Mouse (Mus musculus): ENCODE data around the gene Epha8. TPM values are rescaled to one million over a fixed set of nuclear protein-coding genes. Genes with fewer than 3 reads are reported as not detected.
A peak's percentile ranks its signal among the peaks of the same experiment; 100 is the strongest.

Epha8 gene
- polyA plus RNA-seq, 1 experiment from 2014 or later = 0.84 TPM

DNA sequence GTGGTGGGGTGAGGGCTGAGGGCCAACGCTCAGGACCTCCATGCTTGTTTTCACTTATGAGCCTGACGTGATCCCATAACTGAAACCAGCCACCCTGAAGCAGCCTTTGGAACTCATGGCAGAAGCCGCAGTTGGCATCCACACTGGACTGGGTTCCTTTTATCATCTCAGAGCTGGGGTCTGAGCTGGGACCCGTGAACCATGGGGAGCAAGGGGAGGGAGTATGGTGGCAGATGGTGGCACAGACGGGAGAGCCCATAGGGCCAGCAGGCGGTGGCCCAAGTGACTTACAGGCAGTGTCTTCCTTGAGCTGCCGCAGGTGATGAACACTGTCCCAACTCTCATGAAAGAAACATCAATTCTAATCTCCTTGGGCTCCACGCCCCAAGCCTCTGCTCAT, 37.8 kb downstream of the Epha8 start:
- Histone ChIP-seq H3K27ac (no peak overlapping the region), H3K9ac (no peak overlapping the region), H3K4me3 (replicated peaks) (no peak overlapping the region), H3K9me3 (no peaks in the 10 kb centered on the region), H3K27me3 (replicated peaks) (peaks cover 6% of the 10 kb centered on the region; the same call in 1 of the 2 replicates), H3K4me1 (replicated peaks) (no peaks in the 10 kb centered on the region), H3K4me2 (replicated peaks) (no peak overlapping the region), H3K36me3 (no peaks in the 10 kb centered on the region)
- 88% methylated on average over 8 of the region's 8 CpGs for WGBS
- ATAC-seq = no peak

- no peak for ATAC-seq
- peaks cover 15% of the 10 kb centered on the region for H3K27me3 ChIP-seq (replicated peaks)
- H3K4me2 ChIP-seq (replicated peaks) = no peak overlapping the region
- no peak overlapping the region for H3K4me3 ChIP-seq (replicated peaks)
- H3K27ac ChIP-seq = no peak overlapping the region
- H3K4me1 ChIP-seq (replicated peaks) = no peaks in the 10 kb centered on the region
- WGBS = 39% methylated on average over 7 of the region's 7 CpGs
- no peaks in the 10 kb centered on the region for H3K36me3 ChIP-seq
- no peak overlapping the region for H3K9ac ChIP-seq
- no peaks in the 10 kb centered on the region for H3K9me3 ChIP-seq
Observed at GRCm38 (mm10) chr4:136917165-136917524, 39.5 kb downstream of the Epha8 start.

DNA sequence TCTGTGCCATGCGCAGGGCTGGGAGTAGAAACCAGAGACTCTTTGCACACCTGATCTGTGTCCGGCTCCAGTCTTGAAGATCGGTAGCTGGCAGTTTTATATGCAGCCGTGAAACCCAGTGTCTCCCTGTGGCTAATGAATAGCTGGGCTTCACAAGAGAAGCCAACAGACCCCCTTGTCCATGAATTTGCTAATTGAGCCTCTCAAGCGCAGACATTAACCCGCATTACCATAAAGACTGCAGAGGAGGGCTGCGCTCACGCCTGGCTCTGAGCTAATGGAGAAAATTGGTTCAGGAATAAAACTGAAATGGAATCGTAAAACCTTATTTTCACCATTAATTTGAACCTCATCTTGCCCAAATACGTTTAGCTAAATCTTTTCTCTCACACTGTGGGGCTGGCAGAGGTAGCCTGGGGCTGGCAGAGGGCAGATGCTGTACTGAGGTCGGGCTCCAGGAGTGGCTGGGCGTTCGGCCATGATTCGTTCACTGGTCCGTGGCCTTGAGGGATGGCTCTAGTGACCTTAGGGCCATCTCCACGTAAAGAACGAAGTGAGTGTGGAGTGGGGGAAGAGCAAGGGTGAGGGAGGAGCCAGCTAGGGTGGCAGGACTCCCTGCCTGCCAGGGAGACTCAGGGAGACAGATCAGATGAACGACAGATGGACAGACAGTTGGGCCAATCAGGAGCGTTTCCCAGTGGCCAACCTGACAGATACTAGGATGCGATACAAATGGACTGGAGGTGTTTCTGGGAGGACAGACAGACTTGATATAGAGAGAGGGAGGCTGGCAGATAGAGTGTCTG, 40.1 kb downstream of the Epha8 start:
- Histone ChIP-seq H3K4me3 (replicated peaks) (no peak overlapping the region), H3K27ac (no peak overlapping the region), H3K27me3 (replicated peaks) (peaks cover 19% of the 10 kb centered on the region), H3K4me2 (replicated peaks) (no peak overlapping the region), H3K36me3 (no peaks in the 10 kb centered on the region), H3K9ac (no peak overlapping the region), H3K4me1 (replicated peaks) (no peaks in the 10 kb centered on the region), H3K9me3 (no peaks in the 10 kb centered on the region)
- 71% methylated on average over 20 of the region's 20 CpGs for WGBS
- ATAC-seq = no peak

DNA sequence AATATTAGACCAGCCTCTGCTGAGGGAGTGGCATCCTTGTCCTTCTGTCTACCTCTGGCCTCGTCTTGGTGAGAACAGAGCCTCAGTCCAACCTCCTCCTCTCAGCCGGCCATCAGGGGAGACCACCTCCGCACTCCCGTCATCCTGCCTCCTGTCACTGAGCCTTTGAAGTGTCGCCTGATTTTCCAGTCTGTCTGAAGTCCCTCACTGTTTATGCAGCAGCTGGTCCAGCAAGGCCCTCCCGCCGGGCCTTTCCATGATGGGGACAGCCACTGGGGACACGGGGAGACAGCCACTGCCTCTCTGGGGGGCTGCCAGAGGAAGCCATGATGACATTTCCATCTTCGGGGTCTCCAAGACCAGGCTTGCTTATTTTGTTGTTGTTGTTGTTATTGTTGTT, 43.8 kb downstream of the Epha8 start:
- Histone ChIP-seq H3K36me3 (no peaks in the 10 kb centered on the region), H3K27me3 (replicated peaks) (peaks cover 32% of the 10 kb centered on the region), H3K4me2 (replicated peaks) (no peak overlapping the region), H3K9ac (no peak overlapping the region), H3K4me1 (replicated peaks) (no peaks in the 10 kb centered on the region), H3K4me3 (replicated peaks) (no peak overlapping the region), H3K9me3 (no peaks in the 10 kb centered on the region), H3K27ac (no peak overlapping the region)
- ATAC-seq = no peak
- WGBS = 21% methylated on average over 9 of the region's 9 CpGs

DNA sequence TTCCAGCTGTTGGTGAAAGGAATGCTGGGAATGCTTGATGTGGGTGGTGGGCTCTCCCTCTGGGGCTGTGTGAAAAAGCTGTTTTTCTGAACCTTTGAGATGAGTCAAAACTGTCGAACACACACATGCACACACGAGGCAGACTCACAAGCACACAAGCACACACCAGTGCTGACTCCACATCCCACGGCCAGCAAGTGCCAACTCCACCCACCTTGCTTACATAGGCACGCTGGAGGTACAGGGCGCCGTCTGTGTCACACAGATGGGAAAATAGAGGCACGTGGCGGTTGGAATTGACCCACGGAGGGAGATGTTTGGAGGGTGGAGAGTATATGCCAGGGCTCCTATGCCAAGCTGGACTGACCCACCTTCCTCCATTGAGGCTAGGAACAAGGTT, 44.8 kb downstream of the Epha8 start:
- H3K9ac ChIP-seq = no peak overlapping the region
- no peak overlapping the region for H3K4me3 ChIP-seq (replicated peaks)
- no peak overlapping the region for H3K4me2 ChIP-seq (replicated peaks)
- H3K4me1 ChIP-seq (replicated peaks) = no peaks in the 10 kb centered on the region
- H3K27me3 ChIP-seq (replicated peaks) = peaks cover 34% of the 10 kb centered on the region
- no peak overlapping the region for H3K27ac ChIP-seq
- no peaks in the 10 kb centered on the region for H3K9me3 ChIP-seq
- H3K36me3 ChIP-seq = no peaks in the 10 kb centered on the region
- ATAC-seq = no peak
- WGBS = 34% methylated on average over 9 of the region's 9 CpGs

DNA sequence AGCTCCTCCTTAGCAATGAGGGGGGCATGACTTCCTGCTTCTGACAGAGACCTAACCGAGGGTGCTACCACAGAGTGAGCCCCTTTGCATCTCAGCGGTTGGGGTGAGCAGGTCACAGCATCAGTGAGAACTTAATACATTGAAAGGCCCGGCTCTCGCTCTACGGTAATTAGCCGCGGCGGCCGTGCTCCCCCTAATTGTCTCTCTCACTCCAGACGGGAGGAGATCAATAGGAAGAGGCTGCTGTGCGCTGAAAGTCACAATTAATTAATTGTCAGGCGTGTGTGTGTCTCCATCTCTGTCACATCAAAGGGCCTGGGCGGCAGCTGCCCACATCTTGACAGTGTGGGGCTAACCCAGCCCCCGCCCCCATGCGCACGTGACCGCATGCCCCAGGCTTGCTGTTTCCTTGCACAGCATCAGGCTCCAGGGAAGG, 45.4 kb downstream of the Epha8 start:
- Histone ChIP-seq H3K9ac (no peak overlapping the region), H3K4me3 (replicated peaks) (no peak overlapping the region), H3K4me2 (replicated peaks) (no peak overlapping the region), H3K27ac (no peak overlapping the region), H3K36me3 (no peaks in the 10 kb centered on the region), H3K9me3 (no peaks in the 10 kb centered on the region), H3K27me3 (replicated peaks) (peaks cover 40% of the 10 kb centered on the region), H3K4me1 (replicated peaks) (no peaks in the 10 kb centered on the region)
- WGBS = 11% methylated on average over 17 of the region's 17 CpGs
- no peak for ATAC-seq

- no peak overlapping the region for H3K9ac ChIP-seq
- no peak overlapping the region for H3K4me2 ChIP-seq (replicated peaks)
- peaks cover 58% of the 10 kb centered on the region for H3K27me3 ChIP-seq (replicated peaks)
Observed at GRCm38 (mm10) chr4:136907809-136908208, 48.8 kb downstream of the Epha8 start.

DNA sequence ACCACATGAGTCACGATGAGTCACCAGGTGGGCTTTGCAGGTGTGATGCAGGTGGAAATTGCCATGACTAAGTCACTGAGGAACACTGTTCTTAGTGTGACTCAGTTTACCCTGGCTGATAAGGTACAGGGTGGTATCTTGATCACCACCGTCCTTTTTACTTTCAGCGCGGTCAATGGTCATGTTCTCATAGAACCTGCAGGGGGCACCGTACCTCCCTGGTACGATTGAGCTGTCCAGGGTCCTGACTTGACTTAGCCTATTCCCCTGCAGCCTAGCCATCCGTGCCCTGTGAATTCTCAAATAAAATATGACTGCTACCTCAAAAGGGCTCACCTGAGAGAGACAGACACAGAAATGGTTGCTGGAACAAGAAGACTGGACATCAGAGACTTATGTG, 49.6 kb downstream of the Epha8 start:
- Histone ChIP-seq H3K36me3 (no peaks in the 10 kb centered on the region), H3K27me3 (replicated peaks) (peaks cover 52% of the 10 kb centered on the region), H3K4me3 (replicated peaks) (no peak overlapping the region), H3K9me3 (no peaks in the 10 kb centered on the region), H3K9ac (no peak overlapping the region), H3K27ac (no peak overlapping the region), H3K4me2 (replicated peaks) (no peak overlapping the region), H3K4me1 (replicated peaks) (no peaks in the 10 kb centered on the region; the same call in 1 of the 2 replicates)
- no peak for ATAC-seq
- WGBS = 10% methylated on average over 7 of the region's 7 CpGs

More at GRCm38 (mm10) chr4:136907809-136908208, 48.8 kb downstream of the Epha8 start:
- no peaks in the 10 kb centered on the region for H3K36me3 ChIP-seq
- no peaks in the 10 kb centered on the region for H3K9me3 ChIP-seq
- no peaks in the 10 kb centered on the region; the same call in 1 of the 2 replicates for H3K4me1 ChIP-seq (replicated peaks)
- no peak for ATAC-seq
- H3K4me3 ChIP-seq (replicated peaks) = no peak overlapping the region
- no peak overlapping the region for H3K27ac ChIP-seq

DNA sequence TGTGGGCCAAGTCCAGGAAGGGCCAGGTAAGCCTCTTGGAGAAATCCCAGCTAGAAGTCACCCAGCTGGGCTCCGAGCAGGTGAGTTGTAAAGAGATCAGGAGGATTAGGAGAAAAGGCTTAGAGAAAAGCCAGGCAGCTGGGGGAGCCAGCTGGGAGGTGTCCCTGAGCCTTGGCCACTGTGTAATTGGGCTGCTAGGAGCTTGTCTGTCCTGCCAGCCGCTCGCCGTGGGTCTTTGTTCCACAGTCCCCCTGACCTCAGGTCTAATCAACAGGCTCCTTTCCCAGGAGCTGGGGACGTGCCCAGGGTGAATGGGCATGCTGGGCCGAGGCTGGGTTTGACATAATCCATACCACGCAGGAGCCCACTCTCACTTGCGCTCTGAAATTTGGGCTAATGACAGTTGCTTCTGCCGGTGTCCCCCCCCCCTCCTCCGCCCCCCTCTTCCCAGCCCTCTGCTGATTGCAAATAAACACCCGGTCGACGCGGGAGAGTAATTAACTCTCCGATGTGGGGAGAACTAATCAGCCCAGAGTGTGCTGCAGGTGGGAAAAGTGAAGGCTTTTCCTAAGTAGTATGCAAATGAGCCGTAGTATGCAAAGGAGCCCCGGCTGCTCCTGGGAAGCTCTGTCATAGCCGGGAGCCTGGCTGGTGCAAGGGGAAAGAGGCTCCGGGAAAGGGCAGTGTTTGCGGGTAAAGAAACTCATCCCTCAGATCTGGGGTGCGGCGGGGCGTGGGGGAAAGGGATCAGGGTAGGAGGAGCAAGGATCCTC, 51.7 kb downstream of the Epha8 start:
- Histone ChIP-seq H3K27me3 (replicated peaks) (peaks cover 34% of the 10 kb centered on the region), H3K4me3 (replicated peaks) (no peak overlapping the region), H3K9me3 (no peaks in the 10 kb centered on the region), H3K36me3 (no peaks in the 10 kb centered on the region), H3K9ac (no peak overlapping the region), H3K4me1 (replicated peaks) (no peaks in the 10 kb centered on the region; the same call in 1 of the 2 replicates), H3K4me2 (replicated peaks) (peak overlapping the region; percentile 11; the same call in 1 of the 2 replicates), H3K27ac (no peak overlapping the region)
- 2% methylated on average over 23 of the region's 23 CpGs for WGBS
- 0 out of 2 replicates have a peak, but pooled peaks have one; percentile 23 for ATAC-seq

GRCm38 (mm10) chr4:136899154-136899553, 57.5 kb downstream of the Epha8 start:
- Histone ChIP-seq H3K27me3 (replicated peaks) (peaks cover 17% of the 10 kb centered on the region), H3K9me3 (no peaks in the 10 kb centered on the region), H3K4me3 (replicated peaks) (no peak overlapping the region), H3K27ac (no peak overlapping the region), H3K36me3 (no peaks in the 10 kb centered on the region), H3K4me2 (replicated peaks) (no peak overlapping the region), H3K9ac (no peak overlapping the region), H3K4me1 (replicated peaks) (no peaks in the 10 kb centered on the region; the same call in none of the 2 replicates)
- WGBS = 64% methylated on average over 7 of the region's 7 CpGs
- ATAC-seq = no peak

DNA sequence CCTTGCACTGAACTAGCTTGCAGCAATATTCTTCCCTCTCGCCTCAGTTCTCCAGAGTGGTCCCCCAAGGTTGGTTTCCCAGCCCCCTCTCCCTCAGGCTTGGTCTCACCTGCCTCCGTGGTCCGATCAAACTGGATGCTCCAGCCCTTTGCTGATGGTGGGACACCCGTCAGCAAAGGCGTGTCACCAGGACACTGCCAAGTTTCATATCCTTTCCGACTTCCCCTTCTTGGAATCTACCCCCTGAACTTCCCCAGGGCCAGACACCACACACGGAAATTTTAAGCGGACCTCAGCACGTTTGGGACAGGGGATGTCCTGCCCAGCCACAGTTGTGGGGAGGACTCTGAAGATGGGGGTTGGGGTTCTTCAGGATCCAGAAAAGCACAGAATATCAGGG, 58.0 kb downstream of the Epha8 start, which contains the start of gene C1qa:
Gene C1qa (minus strand): TSS at position 167 of the 400 bp plus-strand sequence.
- 63% methylated on average over 9 of the region's 9 CpGs for WGBS
- Histone ChIP-seq H3K27me3 (replicated peaks) (peaks cover 12% of the 10 kb centered on the region), H3K4me1 (replicated peaks) (no peaks in the 10 kb centered on the region; the same call in none of the 2 replicates), H3K9me3 (no peaks in the 10 kb centered on the region), H3K9ac (no peak within 1 kb of the TSS), H3K27ac (no peak within 1 kb of the TSS), H3K4me2 (replicated peaks) (no peak within 1 kb of the TSS), H3K36me3 (no peaks in the 10 kb centered on the region), H3K4me3 (replicated peaks) (no peak within 1 kb of the TSS)
- no peak for ATAC-seq

- no peaks in the 10 kb centered on the region; the same call in none of the 2 replicates for H3K4me1 ChIP-seq (replicated peaks)
- no peaks in the 10 kb centered on the region for H3K9me3 ChIP-seq
- H3K27me3 ChIP-seq (replicated peaks) = peaks cover 10% of the 10 kb centered on the region
- no peak overlapping the region for H3K9ac ChIP-seq
- WGBS = 29% methylated on average over 9 of the region's 9 CpGs
- ATAC-seq = peak; percentile 66
- no peak overlapping the region for H3K4me2 ChIP-seq (replicated peaks)
- no peak overlapping the region for H3K27ac ChIP-seq
- H3K4me3 ChIP-seq (replicated peaks) = no peak overlapping the region
- H3K36me3 ChIP-seq = no peaks in the 10 kb centered on the region
Observed at GRCm38 (mm10) chr4:136898084-136898598, 58.5 kb downstream of the Epha8 start.
